Mouse (Mus musculus): ENCODE results near the gene Usp24. TPM values are rescaled to one million over a fixed set of nuclear protein-coding genes. Genes with fewer than 3 reads are reported as not detected.

Gene Usp24
- polyA plus RNA-seq, 1 experiment from 2014 or later: 12.6 TPM

DNA sequence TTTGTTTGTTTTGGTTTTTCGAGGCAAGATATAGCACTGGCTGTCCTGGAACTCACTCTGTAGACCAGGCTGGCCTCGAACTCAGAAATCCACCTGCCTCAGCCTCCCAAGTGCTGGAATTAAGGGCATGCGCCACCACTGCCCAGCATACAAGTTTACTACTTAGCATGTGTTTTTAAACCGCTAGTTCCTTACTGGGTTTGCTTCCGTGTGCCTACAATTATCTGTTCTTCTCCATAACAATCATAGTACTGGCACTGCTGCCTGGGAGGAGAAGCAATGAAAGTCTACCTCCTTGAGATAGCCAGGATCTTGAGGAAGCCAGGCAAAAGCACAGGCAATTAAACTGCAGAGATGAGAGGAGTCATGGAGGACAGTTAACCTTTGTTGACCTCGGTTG is 112.6 kb downstream of the Usp24 start:
- H3K36me3 ChIP-seq (ENCODE audit: control insufficient read depth, insufficient read depth, low read length): peaks cover 85% of the 10 kb centered on the region
- DNase-seq (no peak), ATAC-seq (ENCODE audit: low FRiP score, low TSS enrichment) (no peak)
- H3K4me3 ChIP-seq (replicated peaks; ENCODE audit: low read depth, low read length): no peak overlapping the region
- H3K27me3 ChIP-seq (ENCODE audit: control insufficient read depth, insufficient read depth, low read length): no peaks in the 10 kb centered on the region
- no peak overlapping the region for H3K27ac ChIP-seq (replicated peaks; ENCODE audit: low read depth, low read length)
- no peaks in the 10 kb centered on the region for H3K4me1 ChIP-seq (ENCODE audit: control insufficient read depth, insufficient read depth, low read length)
- WGBS: 93% methylated on average over 6 of the region's 6 CpGs
- no peak overlapping the region for H3K4me2 ChIP-seq (ENCODE audit: low read length)
- no peaks in the 10 kb centered on the region for H3K9me3 ChIP-seq (ENCODE audit: control insufficient read depth, low read length)
- no peak overlapping the region for H3K9ac ChIP-seq (replicated peaks; ENCODE audit: low read length)

DNA sequence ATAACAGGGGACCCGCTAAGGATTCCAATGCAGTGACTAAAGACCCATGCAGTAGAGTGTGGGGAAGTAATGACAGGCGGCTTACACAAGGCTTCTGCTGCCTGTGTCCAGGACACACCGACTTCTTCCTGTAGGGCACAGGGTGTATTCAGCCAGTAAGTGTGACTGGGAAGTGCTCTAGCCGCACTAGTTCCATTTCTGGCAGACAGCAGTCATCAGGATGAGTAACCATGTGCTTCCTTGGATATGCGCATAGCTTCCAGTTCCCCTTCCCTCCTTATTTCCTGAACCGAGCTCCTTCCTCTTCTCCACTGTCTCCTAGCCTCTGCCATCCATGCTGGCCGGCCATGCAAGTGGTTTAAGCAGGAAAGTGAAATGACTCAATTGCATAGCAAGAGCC is 113.1 kb downstream of the Usp24 start:
- DNase-seq: no peak
- peaks cover 87% of the 10 kb centered on the region for H3K36me3 ChIP-seq (ENCODE audit: control insufficient read depth, insufficient read depth, low read length)
- H3K9ac ChIP-seq (replicated peaks; ENCODE audit: low read length): no peak overlapping the region
- no peak overlapping the region for H3K4me3 ChIP-seq (replicated peaks; ENCODE audit: low read depth, low read length)
- no peak overlapping the region for H3K4me2 ChIP-seq (ENCODE audit: low read length)
- no peaks in the 10 kb centered on the region for H3K27me3 ChIP-seq (ENCODE audit: control insufficient read depth, insufficient read depth, low read length)
- H3K27ac ChIP-seq (replicated peaks; ENCODE audit: low read depth, low read length): no peak overlapping the region
- no peak for ATAC-seq (ENCODE audit: low FRiP score, low TSS enrichment)
- no peaks in the 10 kb centered on the region for H3K4me1 ChIP-seq (ENCODE audit: control insufficient read depth, insufficient read depth, low read length)
- WGBS: 89% methylated on average over 7 of the region's 7 CpGs
- no peaks in the 10 kb centered on the region for H3K9me3 ChIP-seq (ENCODE audit: control insufficient read depth, low read length)

DNA sequence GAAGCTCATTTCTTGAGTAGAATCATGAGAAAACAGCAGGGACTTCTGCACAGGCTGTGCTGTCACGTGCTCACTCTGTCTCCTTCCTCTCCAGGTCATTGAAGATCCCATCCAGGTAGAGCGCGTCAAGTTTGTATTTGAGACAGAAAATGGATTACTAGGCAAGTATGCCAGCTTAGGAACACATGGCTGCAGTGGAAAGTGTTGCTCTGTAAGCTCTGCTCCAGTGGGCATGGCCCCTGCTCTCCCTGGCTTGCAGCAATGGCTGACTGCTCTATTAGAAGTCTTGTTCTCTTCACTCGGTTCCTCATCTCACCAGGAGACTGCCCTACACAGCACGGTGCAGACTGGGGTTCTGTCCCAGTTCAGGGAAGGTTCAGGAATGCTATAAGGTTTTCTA is 114.4 kb downstream of the Usp24 start:
- no peak overlapping the region for H3K27ac ChIP-seq (replicated peaks; ENCODE audit: low read depth, low read length)
- no peak overlapping the region for H3K9ac ChIP-seq (replicated peaks; ENCODE audit: low read length)
- H3K4me2 ChIP-seq (ENCODE audit: low read length): no peak overlapping the region
- peaks cover 81% of the 10 kb centered on the region for H3K36me3 ChIP-seq (ENCODE audit: control insufficient read depth, insufficient read depth, low read length)
- H3K27me3 ChIP-seq (ENCODE audit: control insufficient read depth, insufficient read depth, low read length): no peaks in the 10 kb centered on the region
- H3K4me1 ChIP-seq (ENCODE audit: control insufficient read depth, insufficient read depth, low read length): no peaks in the 10 kb centered on the region
- no peak for ATAC-seq (ENCODE audit: low FRiP score, low TSS enrichment)
- no peak overlapping the region for H3K4me3 ChIP-seq (replicated peaks; ENCODE audit: low read depth, low read length)
- 93% methylated on average over 5 of the region's 5 CpGs for WGBS
- no peaks in the 10 kb centered on the region for H3K9me3 ChIP-seq (ENCODE audit: control insufficient read depth, low read length)
- DNase-seq: no peak

DNA sequence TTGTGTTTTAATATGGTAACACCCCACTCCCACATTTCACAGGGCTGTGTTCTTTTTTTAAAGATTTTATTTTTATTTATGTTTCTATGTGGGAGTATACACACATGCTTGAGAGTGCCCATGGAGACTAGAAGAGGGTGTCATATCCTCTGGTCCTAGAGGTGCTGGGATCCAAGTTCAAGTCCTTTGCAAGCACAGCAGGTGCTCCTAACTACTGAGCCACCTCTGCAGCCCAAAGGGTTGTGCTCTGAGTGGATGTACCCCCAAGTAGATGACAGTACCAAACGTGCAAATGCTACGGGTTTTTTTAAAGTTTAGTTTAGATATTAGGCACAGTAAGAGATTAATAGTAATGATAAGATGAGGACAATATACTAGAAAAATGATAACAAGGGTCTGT is 119.4 kb downstream of the Usp24 start:
- peaks cover 87% of the 10 kb centered on the region for H3K36me3 ChIP-seq (ENCODE audit: control insufficient read depth, insufficient read depth, low read length)
- ATAC-seq (ENCODE audit: low FRiP score, low TSS enrichment) (no peak), DNase-seq (no peak)
- no peak overlapping the region for H3K4me2 ChIP-seq (ENCODE audit: low read length)
- H3K27ac ChIP-seq (replicated peaks; ENCODE audit: low read depth, low read length): no peak overlapping the region
- no peaks in the 10 kb centered on the region for H3K9me3 ChIP-seq (ENCODE audit: control insufficient read depth, low read length)
- no peak overlapping the region for H3K4me3 ChIP-seq (replicated peaks; ENCODE audit: low read depth, low read length)
- 94% methylated on average over 2 of the region's 2 CpGs for WGBS
- no peak overlapping the region for H3K9ac ChIP-seq (replicated peaks; ENCODE audit: low read length)
- H3K4me1 ChIP-seq (ENCODE audit: control insufficient read depth, insufficient read depth, low read length): no peaks in the 10 kb centered on the region
- H3K27me3 ChIP-seq (ENCODE audit: control insufficient read depth, insufficient read depth, low read length): no peaks in the 10 kb centered on the region

DNA sequence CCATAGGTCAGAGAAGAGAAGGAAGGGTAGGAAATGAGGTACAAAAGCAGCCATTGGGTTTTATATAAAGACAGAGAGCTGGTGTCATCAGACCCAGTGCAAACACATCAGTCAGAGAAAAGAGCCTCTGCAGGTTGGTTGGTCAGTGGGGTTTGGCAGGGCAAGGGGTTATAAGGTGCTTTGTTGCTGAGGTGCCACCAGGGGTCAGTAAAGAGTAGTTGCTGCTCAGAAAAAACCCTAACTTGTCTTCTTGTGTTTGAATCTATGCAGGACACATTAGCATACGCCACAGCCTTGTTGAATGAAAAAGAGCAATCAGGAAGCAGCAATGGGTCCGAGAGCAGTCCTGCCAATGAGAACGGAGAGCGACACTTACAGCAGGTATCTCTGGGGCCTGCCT is 120.5 kb downstream of the Usp24 start:
- Histone ChIP-seq H3K27ac (replicated peaks; ENCODE audit: low read depth, low read length) (no peak overlapping the region), H3K4me1 (ENCODE audit: control insufficient read depth, insufficient read depth, low read length) (no peaks in the 10 kb centered on the region), H3K27me3 (ENCODE audit: control insufficient read depth, insufficient read depth, low read length) (no peaks in the 10 kb centered on the region), H3K4me2 (ENCODE audit: low read length) (no peak overlapping the region), H3K9me3 (ENCODE audit: control insufficient read depth, low read length) (no peaks in the 10 kb centered on the region), H3K4me3 (replicated peaks; ENCODE audit: low read depth, low read length) (no peak overlapping the region), H3K36me3 (ENCODE audit: control insufficient read depth, insufficient read depth, low read length) (peaks cover 87% of the 10 kb centered on the region), H3K9ac (replicated peaks; ENCODE audit: low read length) (no peak overlapping the region)
- 61% methylated on average over 4 of the region's 4 CpGs for WGBS
- no peak for ATAC-seq (ENCODE audit: low FRiP score, low TSS enrichment)
- peak; percentile 71 for DNase-seq

DNA sequence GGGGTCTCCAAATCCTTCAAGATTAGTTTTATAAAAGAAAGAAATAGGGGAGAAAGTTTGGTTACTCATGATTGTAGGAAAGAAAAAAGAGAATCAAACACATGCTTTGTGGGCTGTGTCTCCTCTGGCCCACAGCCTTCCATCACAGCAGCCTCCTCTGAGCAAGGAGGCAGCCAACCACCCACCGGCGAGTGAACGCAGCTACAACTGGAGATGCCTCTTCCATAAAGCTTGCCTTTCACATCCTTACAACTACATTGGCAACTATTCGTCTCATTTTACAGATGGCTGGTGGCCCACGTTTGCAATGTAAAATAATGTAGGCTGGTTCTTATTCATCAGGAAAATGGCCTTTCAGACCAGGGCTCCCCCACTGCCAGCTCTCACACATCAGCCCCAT is 121.2 kb downstream of the Usp24 start:
- Histone ChIP-seq H3K4me3 (replicated peaks; ENCODE audit: low read depth, low read length) (no peak overlapping the region), H3K27me3 (ENCODE audit: control insufficient read depth, insufficient read depth, low read length) (no peaks in the 10 kb centered on the region), H3K36me3 (ENCODE audit: control insufficient read depth, insufficient read depth, low read length) (peaks cover 86% of the 10 kb centered on the region), H3K9ac (replicated peaks; ENCODE audit: low read length) (no peak overlapping the region), H3K4me1 (ENCODE audit: control insufficient read depth, insufficient read depth, low read length) (no peaks in the 10 kb centered on the region), H3K27ac (replicated peaks; ENCODE audit: low read depth, low read length) (no peak overlapping the region), H3K4me2 (ENCODE audit: low read length) (no peak overlapping the region), H3K9me3 (ENCODE audit: control insufficient read depth, low read length) (no peaks in the 10 kb centered on the region)
- ATAC-seq (ENCODE audit: low FRiP score, low TSS enrichment) (no peak), DNase-seq (no peak)
- WGBS: 98% methylated on average over 5 of the region's 5 CpGs

DNA sequence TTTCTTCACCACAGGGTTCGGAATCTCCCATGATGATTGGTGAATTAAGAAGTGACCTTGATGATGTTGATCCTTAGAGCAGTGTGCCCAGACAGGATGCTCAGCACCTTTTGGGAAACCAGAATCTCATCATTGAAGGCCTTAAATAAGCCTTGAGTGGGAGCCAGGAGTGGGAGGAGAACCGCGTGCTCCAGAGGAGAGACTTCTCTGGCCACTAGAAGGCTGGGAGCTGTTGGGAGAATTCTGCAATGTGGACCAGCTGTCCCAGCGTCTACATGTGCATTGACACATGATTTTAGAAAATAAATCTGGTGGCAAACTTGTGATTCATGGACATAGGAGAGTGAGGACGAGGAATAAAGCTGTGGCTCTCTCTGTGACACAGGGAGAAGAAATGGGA is 122.8 kb downstream of the Usp24 start:
- no peak overlapping the region for H3K4me2 ChIP-seq (ENCODE audit: low read length)
- ATAC-seq (ENCODE audit: low FRiP score, low TSS enrichment) (no peak), DNase-seq (no peak)
- no peaks in the 10 kb centered on the region for H3K4me1 ChIP-seq (ENCODE audit: control insufficient read depth, insufficient read depth, low read length)
- WGBS: 93% methylated on average over 5 of the region's 5 CpGs
- H3K9me3 ChIP-seq (ENCODE audit: control insufficient read depth, low read length): no peaks in the 10 kb centered on the region
- no peak overlapping the region for H3K27ac ChIP-seq (replicated peaks; ENCODE audit: low read depth, low read length)
- peaks cover 88% of the 10 kb centered on the region for H3K36me3 ChIP-seq (ENCODE audit: control insufficient read depth, insufficient read depth, low read length)
- H3K9ac ChIP-seq (replicated peaks; ENCODE audit: low read length): no peak overlapping the region
- no peak overlapping the region for H3K4me3 ChIP-seq (replicated peaks; ENCODE audit: low read depth, low read length)
- H3K27me3 ChIP-seq (ENCODE audit: control insufficient read depth, insufficient read depth, low read length): no peaks in the 10 kb centered on the region

DNA sequence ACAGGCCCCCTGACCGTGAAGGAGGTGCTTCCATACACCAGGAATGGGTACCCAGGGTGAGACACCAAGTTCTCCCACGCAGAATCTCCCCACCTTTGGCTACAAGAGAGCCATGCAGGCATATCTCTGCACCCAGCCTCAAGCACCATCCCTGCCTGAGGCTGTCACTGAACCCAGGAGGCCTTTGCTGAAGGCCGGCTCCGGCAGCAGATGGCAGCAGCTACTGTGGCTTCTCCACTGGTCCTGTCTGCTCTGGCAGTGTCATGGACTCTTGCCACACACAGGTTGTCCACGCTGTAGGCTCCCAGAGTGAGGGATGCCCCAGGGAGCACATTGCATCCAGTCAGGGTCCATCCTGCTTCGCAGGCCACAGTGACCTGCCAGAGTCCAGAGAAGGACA is 127.2 kb downstream of the Usp24 start:
- H3K36me3 ChIP-seq (ENCODE audit: control insufficient read depth, insufficient read depth, low read length): peaks cover 49% of the 10 kb centered on the region
- WGBS: 86% methylated on average over 6 of the region's 6 CpGs
- no peak for ATAC-seq (ENCODE audit: low FRiP score, low TSS enrichment)
- no peaks in the 10 kb centered on the region for H3K4me1 ChIP-seq (ENCODE audit: control insufficient read depth, insufficient read depth, low read length)
- no peak overlapping the region for H3K4me2 ChIP-seq (ENCODE audit: low read length)
- no peak for DNase-seq
- H3K9me3 ChIP-seq (ENCODE audit: control insufficient read depth, low read length): no peaks in the 10 kb centered on the region
- H3K27me3 ChIP-seq (ENCODE audit: control insufficient read depth, insufficient read depth, low read length): no peaks in the 10 kb centered on the region
- no peak overlapping the region for H3K9ac ChIP-seq (replicated peaks; ENCODE audit: low read length)
- no peak overlapping the region for H3K27ac ChIP-seq (replicated peaks; ENCODE audit: low read depth, low read length)
- no peak overlapping the region for H3K4me3 ChIP-seq (replicated peaks; ENCODE audit: low read depth, low read length)

DNA sequence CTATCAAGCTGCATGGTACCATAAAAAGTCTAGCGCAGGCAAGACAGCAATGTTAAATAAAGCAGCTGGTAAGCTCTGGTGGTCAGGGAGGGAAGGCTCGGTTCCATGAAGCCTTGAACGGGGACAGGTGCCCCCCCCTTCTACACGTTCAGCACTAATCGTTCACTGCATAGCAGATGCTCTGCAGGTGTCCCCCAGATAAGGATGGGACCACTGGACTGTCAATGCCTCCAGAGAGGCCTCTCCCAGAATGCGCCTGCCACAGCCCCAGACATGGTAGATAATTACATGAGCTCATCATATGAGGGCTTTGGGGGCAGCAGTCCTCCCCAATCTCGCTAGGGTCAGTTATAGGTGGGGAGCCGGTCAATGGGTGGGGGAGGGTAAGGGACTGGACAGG is 133.3 kb downstream of the Usp24 start:
- no peak overlapping the region for H3K27ac ChIP-seq (replicated peaks; ENCODE audit: low read depth, low read length)
- no peaks in the 10 kb centered on the region for H3K36me3 ChIP-seq (ENCODE audit: control insufficient read depth, insufficient read depth, low read length)
- H3K4me1 ChIP-seq (ENCODE audit: control insufficient read depth, insufficient read depth, low read length): no peaks in the 10 kb centered on the region
- H3K9ac ChIP-seq (replicated peaks; ENCODE audit: low read length): no peak overlapping the region
- no peak for DNase-seq
- no peak for ATAC-seq (ENCODE audit: low FRiP score, low TSS enrichment)
- 93% methylated on average over 8 of the region's 8 CpGs for WGBS
- no peak overlapping the region for H3K4me2 ChIP-seq (ENCODE audit: low read length)
- no peak overlapping the region for H3K4me3 ChIP-seq (replicated peaks; ENCODE audit: low read depth, low read length)
- H3K9me3 ChIP-seq (ENCODE audit: control insufficient read depth, low read length): no peaks in the 10 kb centered on the region
- H3K27me3 ChIP-seq (ENCODE audit: control insufficient read depth, insufficient read depth, low read length): no peaks in the 10 kb centered on the region

All from midbrain, embryonic 14.5 days (tissue).